Mouse (Mus musculus) heart, adult 2 months (tissue): Measurements from ENCODE around the gene 1810055G02Rik. TPM values are rescaled to one million over a fixed set of nuclear protein-coding genes. Genes with fewer than 3 reads are reported as not detected.

Source experiments
- DNase-seq, 2 experiments: peaks; one replicate each; pipeline ENCODE4 v3.0.0; 2021
- H3K27ac ChIP-seq: fragments of 200-600 bp; 2 replicates; pipeline ENCODE4 v1.8.1; 2022
- H3K27me3 ChIP-seq: fragments of 200-500 bp; 2 replicates; pipeline ENCODE4 v1.6.1; 2012; ENCODE audit warnings: mild to moderate bottlenecking, low read length, inconsistent platforms, mixed read lengths; ENCODE audit not compliant: control insufficient read depth, insufficient read depth
- H3K36me3 ChIP-seq: fragments of 200-500 bp; 2 replicates; pipeline ENCODE4 v1.6.1; 2012; ENCODE audit warnings: low read length, inconsistent platforms; ENCODE audit not compliant: control insufficient read depth, insufficient read depth
- H3K4me1 ChIP-seq: fragments of 200-500 bp; 2 replicates; pipeline ENCODE4 v1.6.1; 2011; ENCODE audit warnings: low read length; ENCODE audit not compliant: control insufficient read depth, insufficient read depth
- H3K4me3 ChIP-seq: fragments of 200-600 bp; 2 replicates; pipeline ENCODE4 v1.8.1; 2022
- H3K79me2 ChIP-seq: fragments of 200-500 bp; replicated peaks from 2 replicates; pipeline ENCODE4 v1.6.1; 2012; ENCODE audit warnings: mild to moderate bottlenecking, inconsistent platforms, low read length, moderate library complexity, mixed read lengths; ENCODE audit not compliant: control insufficient read depth, insufficient read depth
- H3K9ac ChIP-seq: fragments of 200-500 bp; 2 replicates; pipeline ENCODE4 v1.6.1; 2012; ENCODE audit warnings: low read depth, mild to moderate bottlenecking, control low read depth, inconsistent platforms, low read length, mixed read lengths
- CTCF ChIP-seq: fragments of 200-600 bp; IDR thresholded peaks from 2 replicates; pipeline ENCODE4 v1.8.1; 2022; ENCODE audit warnings: antibody characterized with exemption, mild to moderate bottlenecking, moderate library complexity
- EP300 ChIP-seq: fragments of 200-500 bp; IDR thresholded peaks from 2 replicates; pipeline ENCODE4 v1.6.1; 2011; ENCODE audit warnings: low read depth, low read length, control low read depth; ENCODE audit not compliant: insufficient read depth
- POLR2A ChIP-seq: fragments of 200-500 bp; IDR thresholded peaks from 2 replicates; pipeline ENCODE4 v1.6.1; 2011; ENCODE audit warnings: mild to moderate bottlenecking, low read depth, low read length, control low read depth; ENCODE audit not compliant: insufficient read depth
- WGBS: fragments of 180-500 bp; shearing (Covaris S2); methylation state at CpG from one replicate; pipeline ENCODE4 v1.1.7; 2018; 5-methylcytosine and 5-hydroxymethylcytosine counted together
- intact Hi-C: fragments of 180-260 bp; cut with DNase I; formaldehyde crosslinking; loops from one replicate; pipeline ENCODE4 v1.15.1; 2025
- polyA plus RNA-seq: library from polyadenylated mRNA; depleted of rRNA; stranded (reverse); fragments of >200 nt; gene quantifications from 2 replicates; pipeline ENCODE4 v1.2.3, GENCODE M21; 2012
- total RNA-seq, 2 experiments: library from RNA; stranded (reverse); gene quantifications; 2 replicates each; pipeline ENCODE4 v1.2.3; 2021

The 1810055G02Rik gene
- total and polyA plus RNA-seq, 3 experiments = 8.1 to 17.9 (median 8.3) TPM

DNA sequence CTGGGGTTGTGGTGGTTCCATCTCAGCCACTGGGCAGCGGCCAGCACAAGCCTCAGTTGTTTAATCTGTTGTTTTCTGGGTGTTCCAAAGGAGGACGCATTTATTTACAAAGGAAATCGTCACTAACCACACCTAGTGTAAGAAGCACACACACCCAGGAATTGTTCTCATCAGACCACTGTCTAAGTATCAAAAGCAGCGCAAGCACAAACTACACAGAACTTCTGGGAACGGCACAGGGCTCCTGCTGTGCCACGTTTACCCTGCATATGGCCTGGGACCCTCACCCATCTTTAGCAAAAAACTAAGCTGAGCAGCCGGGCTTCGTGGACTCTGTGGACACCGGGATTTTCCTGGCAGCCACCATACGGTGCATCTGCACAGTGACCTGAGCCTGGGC, 39.5 kb upstream of the 1810055G02Rik start:
- Histone ChIP-seq H3K36me3 (no peaks in the 10 kb centered on the region), H3K9ac (peak overlapping the region; percentile 19; the same call in 1 of the 2 replicates), H3K4me1 (peaks cover 41% of the 10 kb centered on the region), H3K27me3 (no peaks in the 10 kb centered on the region), H3K79me2 (peaks cover 12% of the 10 kb centered on the region), H3K4me3 (peak overlapping the region; percentile 30), H3K27ac (peak overlapping the region; percentile 89)
- TF ChIP-seq POLR2A = peak; percentile 65
- no peak for TF ChIP-seq EP300
- DNase-seq = peak; percentile 35 to 51
- 49% methylated on average over 10 of the region's 10 CpGs for WGBS
- intact Hi-C loops = loop anchor here (2.0 kb wide), 2 partner anchors 16 to 28 kb away; no protein-coding TSS in a partner anchor

DNA sequence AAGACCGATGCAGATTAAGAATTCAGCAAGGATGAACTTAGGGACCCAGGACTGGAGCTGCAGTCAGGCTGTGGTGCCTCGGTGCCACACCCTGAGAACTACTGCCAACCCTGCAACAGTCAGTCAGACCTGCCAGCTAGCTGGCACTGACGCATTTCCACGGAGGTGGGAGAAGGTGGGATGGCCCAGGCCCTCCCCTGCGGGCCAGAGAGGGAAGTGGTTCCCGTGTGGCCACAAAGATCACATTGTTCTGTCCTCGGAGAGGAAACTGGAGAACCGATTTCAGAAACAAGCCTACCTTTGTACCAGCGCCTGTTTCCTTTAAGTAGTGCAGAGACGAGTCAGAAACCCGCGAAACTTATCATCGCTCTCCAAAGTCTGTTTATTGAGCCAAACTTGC, 39.0 kb upstream of the 1810055G02Rik start:
- 23% methylated on average over 13 of the region's 13 CpGs for WGBS
- H3K4me1 ChIP-seq = peaks cover 45% of the 10 kb centered on the region

DNA sequence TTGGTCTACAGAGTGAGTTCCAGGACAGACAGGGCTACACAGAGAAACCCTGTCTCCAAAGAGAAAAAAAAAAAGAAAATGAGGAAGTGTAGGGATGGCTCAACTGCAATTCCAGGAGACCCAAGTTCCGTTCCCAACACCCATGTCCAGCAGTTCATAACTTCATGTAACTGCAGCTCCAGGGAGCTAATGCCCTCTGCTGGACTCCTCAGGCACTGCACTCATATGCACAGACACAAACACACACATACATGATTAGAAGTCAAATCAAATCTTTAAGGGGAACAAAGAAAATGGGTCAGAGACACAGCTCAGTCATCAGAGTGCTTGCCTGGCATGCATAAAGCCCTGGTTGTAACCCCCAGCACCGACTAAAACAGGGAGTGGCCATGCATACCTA, 34.9 kb upstream of the 1810055G02Rik start:
- no peaks in the 10 kb centered on the region for H3K27me3 ChIP-seq
- H3K36me3 ChIP-seq = no peaks in the 10 kb centered on the region
- H3K4me3 ChIP-seq = no peak overlapping the region
- H3K79me2 ChIP-seq = peaks cover 8% of the 10 kb centered on the region
- intact Hi-C loops = no loop called here
- peaks cover 25% of the 10 kb centered on the region for H3K4me1 ChIP-seq
- WGBS = 93% methylated on average over 2 of the region's 2 CpGs
- no peak overlapping the region for H3K9ac ChIP-seq
- no peak for TF ChIP-seq POLR2A
- no peak for TF ChIP-seq EP300
- TF ChIP-seq CTCF = peak; percentile 61
- H3K27ac ChIP-seq = no peak overlapping the region; the same call in 1 of the 2 replicates
- DNase-seq = no peak

More for the DNA sequence above, 39.0 kb upstream of the 1810055G02Rik start:
- Histone ChIP-seq H3K27ac (peak overlapping the region; percentile 89), H3K9ac (peak overlapping the region; percentile 19; the same call in 1 of the 2 replicates), H3K27me3 (no peaks in the 10 kb centered on the region), H3K4me3 (peak overlapping the region; percentile 30), H3K36me3 (no peaks in the 10 kb centered on the region), H3K79me2 (peaks cover 12% of the 10 kb centered on the region)
- TF ChIP-seq EP300 = peak; percentile 68; the same call in 1 of the 2 replicates
- TF ChIP-seq CTCF = peak; percentile 51
- peak; percentile 48 for TF ChIP-seq POLR2A
- DNase-seq = peak; percentile 73 to 77
- intact Hi-C loops = loop anchor here (2.0 kb wide), 2 partner anchors 16 to 28 kb away; no protein-coding TSS in a partner anchor

DNA sequence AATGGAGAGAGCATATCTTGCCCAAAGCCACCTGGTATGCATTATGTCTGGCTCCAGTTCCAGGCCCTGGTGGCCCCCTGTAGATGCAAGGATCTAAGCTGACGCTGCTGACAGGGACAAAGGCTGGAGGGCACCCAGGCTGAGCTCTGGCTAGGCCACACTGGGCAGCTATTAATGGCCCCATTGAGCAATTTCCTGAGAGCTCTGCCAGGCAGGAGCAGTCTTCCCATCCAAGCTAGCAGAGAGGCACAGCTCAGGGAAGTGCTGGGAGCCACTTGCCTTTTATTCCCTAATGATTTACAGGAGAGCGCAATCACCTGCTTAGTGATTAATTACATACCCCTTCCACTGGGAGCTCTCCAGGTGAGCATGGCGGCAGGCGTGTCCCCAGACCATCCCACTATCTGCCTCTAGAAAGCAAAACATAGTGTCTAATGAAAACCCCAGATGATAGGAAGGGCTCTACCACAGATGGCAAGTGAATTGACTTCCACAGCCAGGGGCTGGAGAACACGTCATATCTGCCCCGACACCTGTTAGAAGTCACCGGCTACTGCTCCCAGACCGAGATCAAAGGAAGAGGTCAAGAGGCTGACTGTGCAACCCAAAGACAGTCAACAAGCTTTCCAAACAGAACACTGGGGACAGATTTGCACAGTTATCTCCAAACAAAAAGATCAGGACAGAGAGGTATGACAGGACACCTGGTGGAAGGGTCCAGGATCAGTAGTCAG, 33.8 kb upstream of the 1810055G02Rik start:
- peak; percentile 70 to 84 for DNase-seq

DNA sequence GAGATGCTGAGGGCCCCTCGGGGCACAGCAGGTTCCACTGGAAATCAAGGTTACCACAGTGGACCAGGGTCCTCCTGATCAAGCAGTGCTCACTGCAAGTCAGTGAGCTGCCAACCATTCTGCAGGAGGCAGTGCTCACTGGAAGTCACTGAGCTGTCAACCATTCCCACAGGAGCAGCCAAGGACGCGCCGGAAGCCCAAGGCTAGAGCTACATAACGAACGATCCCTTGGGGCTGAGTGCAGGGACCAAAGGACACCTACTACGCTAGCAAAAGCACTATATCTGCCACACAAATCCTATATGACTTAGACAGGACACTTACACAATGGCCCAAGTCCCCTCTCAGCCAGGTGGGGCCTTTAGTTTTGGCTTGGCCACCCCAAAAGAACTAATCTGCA, 27.4 kb upstream of the 1810055G02Rik start:
- peak; percentile 57 to 61 for DNase-seq
- H3K4me3 ChIP-seq = peak overlapping the region; percentile 23; the same call in 1 of the 2 replicates
- peak overlapping the region; percentile 75 for H3K27ac ChIP-seq
- 34% methylated on average over 7 of the region's 7 CpGs for WGBS
- intact Hi-C loops = no loop called here
- no peaks in the 10 kb centered on the region for H3K27me3 ChIP-seq
- TF ChIP-seq POLR2A (no peak), CTCF (no peak), EP300 (no peak)
- H3K4me1 ChIP-seq = peaks cover 25% of the 10 kb centered on the region
- H3K9ac ChIP-seq = no peak overlapping the region
- peaks cover 2% of the 10 kb centered on the region; the same call in 1 of the 2 replicates for H3K36me3 ChIP-seq
- peaks cover 10% of the 10 kb centered on the region for H3K79me2 ChIP-seq

More for the DNA sequence above, 33.8 kb upstream of the 1810055G02Rik start:
- intact Hi-C loops = no loop called here
- Histone ChIP-seq H3K27ac (peak overlapping the region; percentile 64), H3K79me2 (peaks cover 13% of the 10 kb centered on the region), H3K4me1 (peaks cover 24% of the 10 kb centered on the region), H3K27me3 (no peaks in the 10 kb centered on the region), H3K36me3 (no peaks in the 10 kb centered on the region), H3K4me3 (no peak overlapping the region), H3K9ac (no peak overlapping the region)
- TF ChIP-seq POLR2A (no peak), CTCF (no peak), EP300 (no peak)
- WGBS = 33% methylated on average over 8 of the region's 8 CpGs

DNA sequence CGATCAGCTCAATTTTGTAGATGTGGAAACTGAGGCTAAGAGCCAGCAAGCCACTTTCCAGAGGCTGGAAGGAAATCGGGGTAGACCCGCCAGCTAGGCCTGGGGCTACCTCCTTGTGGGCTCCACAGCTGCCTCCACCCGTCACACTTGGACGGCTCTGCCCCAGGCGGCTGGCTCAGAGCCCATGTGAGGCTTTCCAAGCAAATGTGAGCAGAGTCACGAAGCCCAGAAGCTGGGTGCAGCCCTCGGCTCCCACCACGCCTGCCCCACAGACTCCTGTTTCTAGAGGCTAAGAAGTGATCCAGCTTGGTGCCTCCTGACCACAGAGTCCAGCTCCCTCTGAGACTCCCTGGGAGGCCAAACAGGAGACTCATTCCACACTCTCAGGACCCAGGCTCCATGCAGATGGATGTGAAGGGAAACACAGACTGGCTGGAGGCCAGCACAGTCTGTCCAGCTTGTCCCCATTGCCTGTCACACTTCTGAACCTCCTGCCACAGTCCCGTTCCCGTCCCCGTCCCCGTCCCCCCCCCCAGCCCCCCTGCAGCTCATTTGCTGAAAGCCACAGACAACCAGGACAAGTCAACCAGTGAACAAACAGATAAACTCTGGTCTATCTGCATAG, 26.7 kb upstream of the 1810055G02Rik start:
- peaks cover 2% of the 10 kb centered on the region; the same call in 1 of the 2 replicates for H3K36me3 ChIP-seq
- peaks cover 13% of the 10 kb centered on the region for H3K79me2 ChIP-seq
- H3K4me1 ChIP-seq = peaks cover 25% of the 10 kb centered on the region
- intact Hi-C loops = no loop called here
- TF ChIP-seq EP300 = peak; percentile 67
- TF ChIP-seq POLR2A = no peak
- no peak for TF ChIP-seq CTCF
- 3% methylated on average over 13 of the region's 13 CpGs for WGBS
- DNase-seq = peak; percentile 93 to 94
- no peaks in the 10 kb centered on the region for H3K27me3 ChIP-seq
- H3K27ac ChIP-seq = peak overlapping the region; percentile 75
- H3K4me3 ChIP-seq = peak overlapping the region; percentile 26; the same call in 1 of the 2 replicates
- peak overlapping the region; percentile 7; the same call in 1 of the 2 replicates for H3K9ac ChIP-seq
